8 mouse cellular contexts compared by ENCODE assay signal in the genomic region with DNA sequence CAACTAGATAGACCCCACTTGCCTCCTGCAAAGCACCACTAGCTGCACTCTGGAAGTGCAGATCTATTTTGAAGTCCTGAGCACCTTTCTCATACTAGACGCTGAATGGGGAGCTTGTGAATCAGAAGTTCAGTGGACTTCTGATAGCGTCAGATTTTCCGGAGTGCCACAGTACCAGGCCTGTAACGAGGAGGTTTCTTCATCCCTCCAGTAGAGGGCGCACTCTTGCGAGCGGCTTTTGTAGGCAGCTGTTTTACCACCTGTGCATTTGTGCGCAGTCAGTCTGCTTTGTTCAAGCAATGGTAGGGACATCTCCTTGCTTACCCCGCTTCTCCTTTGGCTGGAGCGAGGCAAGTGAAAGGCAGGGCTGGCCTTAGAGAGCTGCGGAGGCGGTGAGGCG. TPM values are rescaled to one million over a fixed set of nuclear protein-coding genes. Genes with fewer than 3 reads are reported as not detected.
DNase-seq lines count a peak whose midpoint lies in the region; TF ChIP-seq lines count a peak whose summit lies in the region.

No protein-coding gene starts in this region.

- peak in 1 of 2 experiments; percentile 4 for DNase-seq in heart, adult 2 months
- DNase-seq in heart, postnatal 25 days (ENCODE audit: low spot score), result no peak
- DNase-seq in right cerebral cortex, postnatal 4 days, result peak; percentile 2
- no peak for DNase-seq in right cerebral cortex, postnatal 14 days
- DNase-seq in brain, adult 2 months (ENCODE audit: low read depth, low spot score), result peak; percentile 9
- peak in 1 of 2 experiments; percentile 14 for DNase-seq in layer of hippocampus, adult 2 months (ENCODE audit: low spot score in 2 of 2)
- no peak for DNase-seq in ovary, postnatal 14 days (ENCODE audit: low spot score)

- H3K4me3 ChIP-seq in heart, adult 2 months, result no peak overlapping the region
- no peak overlapping the region for H3K4me3 ChIP-seq in layer of hippocampus, adult 2 months
- no peak overlapping the region for H3K4me3 ChIP-seq in olfactory bulb, adult 2 months (ENCODE audit: insufficient read depth, low read depth, low read length)

- no peak for TF ChIP-seq POLR2A in heart, adult 2 months (IDR thresholded peaks at IDR 0.05; ENCODE audit: insufficient read depth, low read depth, low read length)
- TF ChIP-seq POLR2A in olfactory bulb, adult 2 months (IDR thresholded peaks at IDR 0.05; ENCODE audit: insufficient read depth, low read depth, low read length), result no peak

- H3K79me2 ChIP-seq in heart, adult 2 months (replicated peaks; ENCODE audit: control insufficient read depth, insufficient read depth, low read length), result no peaks in the 10 kb centered on the region

- H3K27me3 ChIP-seq in heart, adult 2 months (ENCODE audit: control insufficient read depth, insufficient read depth, low read length), result no peaks in the 10 kb centered on the region

- peak; percentile 75 for TF ChIP-seq CTCF in heart, adult 2 months (IDR thresholded peaks at IDR 0.05)
- TF ChIP-seq CTCF in layer of hippocampus, adult 2 months (conservative IDR thresholded peaks at IDR 0.05), result peak; percentile 80
- 0 out of 2 replicates have a peak, but pooled peaks have one; percentile 23 for TF ChIP-seq CTCF in olfactory bulb, adult 2 months (IDR thresholded peaks at IDR 0.05; ENCODE audit: insufficient read depth, low read depth, low read length)

- no peak overlapping the region for H3K27ac ChIP-seq in heart, adult 2 months
- no peak overlapping the region for H3K27ac ChIP-seq in layer of hippocampus, adult 2 months
- no peak overlapping the region for H3K27ac ChIP-seq in olfactory bulb, adult 2 months (ENCODE audit: insufficient read depth, low read depth, low read length)

- TF ChIP-seq EP300 in heart, adult 2 months (IDR thresholded peaks at IDR 0.05; ENCODE audit: insufficient read depth, low read depth, low read length), result no peak

- H3K4me1 ChIP-seq in heart, adult 2 months (ENCODE audit: control insufficient read depth, insufficient read depth, low read length), result no peaks in the 10 kb centered on the region
- peaks cover 2% of the 10 kb centered on the region; the same call in 1 of the 2 replicates for H3K4me1 ChIP-seq in olfactory bulb, adult 2 months (ENCODE audit: control insufficient read depth, insufficient read depth, low read length)

- no peaks in the 10 kb centered on the region for H3K36me3 ChIP-seq in heart, adult 2 months (ENCODE audit: control insufficient read depth, insufficient read depth, low read length)

- WGBS in heart, adult 2 months, result 36% methylated on average over 13 of the region's 13 CpGs
- WGBS in olfactory bulb, adult 2 months, result 42% methylated on average over 13 of the region's 13 CpGs

- H3K9ac ChIP-seq in heart, adult 2 months (ENCODE audit: low read depth, low read length), result no peak overlapping the region

- intact Hi-C loops in heart, adult 2 months (cut with DNase I), result loop anchor here (5.0 kb wide), 1 partner anchor 484 kb away; no protein-coding TSS in a partner anchor
- intact Hi-C loops in heart, postnatal 25 days (cut with DNase I), result loop anchor here (10.0 kb wide), 1 partner anchor 481 kb away; no protein-coding TSS in a partner anchor

RNA-seq across cellular contexts. Expression of a gene that starts 56.9 kb away (rescaled TPM):
- total RNA-seq in heart, adult 2 months (2021), result 10 to 100 TPM; 14.5 to 15.9 TPM
- 6.8 and 12.3 TPM in 2 replicates for polyA plus RNA-seq in heart, adult 2 months (2012; rRNA removed)
- 10 to 100 TPM; 15.9 to 16.5 TPM for total RNA-seq in heart, postnatal 25 days (2021)
- total RNA-seq in layer of hippocampus, adult 2 months (2021), result 100 to 1,000 TPM; 279 to 295 TPM
- 190 TPM in 1 of 2 replicates, not detected in the other for polyA plus RNA-seq in olfactory bulb, adult 2 months (2012; ENCODE audit: insufficient read depth, insufficient read length, low replicate concordance, missing spikeins)

Comparison
In these comparisons a context has a peak if more than half of its experiments do, and no peak if none do; other contexts are left out.
1. DNase-seq: peak in right cerebral cortex, postnatal 4 days (single experiment) and brain, adult 2 months (single experiment); none in heart, postnatal 25 days (single experiment), right cerebral cortex, postnatal 14 days (single experiment) and ovary, postnatal 14 days (single experiment).
2. CTCF ChIP-seq: peak in every context shown above with its lines; median percentile 80 in layer of hippocampus, adult 2 months; 75 in heart, adult 2 months; 23 in olfactory bulb, adult 2 months.
3. RNA of a gene that starts 56.9 kb away (total RNA-seq): 279 to 295 TPM in layer of hippocampus, adult 2 months; 15.9 to 16.5 TPM in heart, postnatal 25 days and 14.5 to 15.9 TPM in heart, adult 2 months; every median in the first group is over 10 times any median in the second.